ENCODE assay signal across 7 mouse cellular contexts in genomic region chr5:125271531-125272203, GRCm38 (mm10).
A peak's percentile ranks its signal among the peaks of the same experiment; 100 is the strongest.
DNase-seq lines count a peak whose midpoint lies in the region; ATAC-seq and TF ChIP-seq lines count a peak whose summit lies in the region.

No protein-coding gene starts in this region.

- DNase-seq in R1 (ENCODE audit: low read depth, low spot score) = peak; percentile 91
- peak; percentile 80 to 86 for DNase-seq in cerebellum, adult 2 months
- DNase-seq in forelimb bud, embryonic 11.5 days (ENCODE audit: low read depth, low spot score) = peak; percentile 88
- DNase-seq in induced T-regulatory cell, adult 2 months (ENCODE audit: low read depth) = peak; percentile 88
- DNase-seq in left cerebral cortex, adult 18-20 months (ENCODE audit: low spot score in 2 of 2) = peak; percentile 81 to 90
- peak; percentile 62 for DNase-seq in spleen, adult 12 weeks (ENCODE audit: low spot score)

- H3K27ac ChIP-seq in cerebellum, adult 2 months (ENCODE audit: insufficient read depth, low read length) = no peak overlapping the region

- TF ChIP-seq POLR2A in cerebellum, adult 2 months (IDR thresholded peaks at IDR 0.05; ENCODE audit: borderline replicate concordance, insufficient read depth, low read length) = no peak

- 9% methylated on average over 15 of the region's 15 CpGs for WGBS in cerebellum, adult 2 months

- no peak overlapping the region for H3K4me3 ChIP-seq in cerebellum, adult 2 months (replicated peaks; ENCODE audit: insufficient read depth, low read depth, low read length)

- H3K4me1 ChIP-seq in cerebellum, adult 2 months (ENCODE audit: control insufficient read depth, insufficient read depth, low read length) = peaks cover 11% of the 10 kb centered on the region

- no peaks in the 10 kb centered on the region for H3K27me3 ChIP-seq in cerebellum, adult 2 months (ENCODE audit: control insufficient read depth, insufficient read depth, low read length)

- ATAC-seq in megakaryocyte progenitor cell, adult 5-6 weeks (replicated peaks; ENCODE audit: poor library complexity) = peak; percentile 53

- TF ChIP-seq CTCF in cerebellum, adult 2 months (IDR thresholded peaks at IDR 0.05; ENCODE audit: borderline replicate concordance, insufficient read depth, low read depth, low read length) = peak; percentile 93
